Mouse (Mus musculus) forebrain, embryonic 14.5 days (tissue): ENCODE data around the gene Fads6. TPM values are rescaled to one million over a fixed set of nuclear protein-coding genes. Genes with fewer than 3 reads are reported as not detected.

Experiments
- ATAC-seq: fragments of 200-750 bp; cut with Nextera tagmentation; 2 replicates; pipeline ENCODE4 v1.8.0; 2017; ENCODE audit warnings: mild to moderate bottlenecking, moderate library complexity
- DNase-seq: peaks from one replicate; pipeline ENCODE4 v3.0.0-alpha.2; 2015; ENCODE audit warnings: low spot score
- H3K27ac ChIP-seq: fragments of 300-500 bp; sonication (generic); 2 replicates; pipeline ENCODE4 v1.5.1; 2014; ENCODE audit warnings: low read depth, mild to moderate bottlenecking, control low read depth, low read length, moderate library complexity
- H3K27me3 ChIP-seq: fragments of 300-500 bp; sonication (generic); replicated peaks from 2 replicates; pipeline ENCODE4 v1.6.1; 2014; ENCODE audit warnings: low read length, control low read depth, mixed read lengths; ENCODE audit not compliant: control insufficient read depth, insufficient read depth
- H3K36me3 ChIP-seq: fragments of 300-500 bp; sonication (generic); 2 replicates; pipeline ENCODE4 v1.6.1; 2014; ENCODE audit warnings: low read length, control low read depth; ENCODE audit not compliant: control insufficient read depth, insufficient read depth
- H3K4me1 ChIP-seq: fragments of 300-500 bp; sonication (generic); 2 replicates; pipeline ENCODE4 v1.6.1; 2014; ENCODE audit warnings: antibody characterized with exemption, low read length, control low read depth; ENCODE audit not compliant: control insufficient read depth, insufficient read depth
- H3K4me2 ChIP-seq: fragments of 300-500 bp; sonication (generic); 2 replicates; pipeline ENCODE4 v1.6.1; 2014; ENCODE audit warnings: mild to moderate bottlenecking, control low read depth, low read length
- H3K4me3 ChIP-seq: fragments of 300-500 bp; sonication (generic); 2 replicates; pipeline ENCODE4 v1.5.1; 2014; ENCODE audit warnings: low read depth, low read length, control low read depth
- H3K9ac ChIP-seq: fragments of 300-500 bp; sonication (generic); 2 replicates; pipeline ENCODE4 v1.6.1; 2014; ENCODE audit warnings: mild to moderate bottlenecking, low read length, control low read depth, moderate library complexity
- H3K9me3 ChIP-seq: fragments of 300-500 bp; sonication (generic); replicated peaks from 2 replicates; pipeline ENCODE4 v1.6.1; 2016; ENCODE audit warnings: low read length, control low read depth, mixed read lengths; ENCODE audit not compliant: control insufficient read depth
- WGBS: fragments of 180-500 bp; shearing (Covaris S2); extraction: QIAGEN DNeasy Blood & Tissue Kit; methylation state at CpG from one replicate; pipeline ENCODE4 v1.1.7; 2014; 5-methylcytosine and 5-hydroxymethylcytosine counted together
- polyA plus RNA-seq: library from polyadenylated mRNA; unstranded; fragments of >200 nt; fragmentation: Nextera tagmentation; extraction: Ambion mirVana; gene quantifications from 2 replicates; pipeline ENCODE4 v1.2.1, GENCODE M21; 2014

Gene Fads6
- polyA plus RNA-seq, 1 experiment from 2014 or later, result 0.24 TPM

- H3K9me3 ChIP-seq, result no peaks in the 10 kb centered on the region
- no peak for ATAC-seq
- 71% methylated on average over 14 of the region's 14 CpGs for WGBS
These were observed 4.7 kb downstream of the Fads6 start for GRCm38 (mm10) chr11:115292631-115293375.

GRCm38 (mm10) chr11:115291503-115291902 lies 6.0 kb downstream of the Fads6 start:
- Histone ChIP-seq H3K9ac (no peak overlapping the region), H3K36me3 (no peaks in the 10 kb centered on the region), H3K4me1 (no peaks in the 10 kb centered on the region), H3K4me2 (no peak overlapping the region), H3K4me3 (no peak overlapping the region), H3K27ac (no peak overlapping the region), H3K27me3 (no peaks in the 10 kb centered on the region), H3K9me3 (no peaks in the 10 kb centered on the region)
- DNase-seq, result no peak
- no peak for ATAC-seq
- 86% methylated on average over 10 of the region's 10 CpGs for WGBS

More at GRCm38 (mm10) chr11:115292631-115293375, 4.7 kb downstream of the Fads6 start:
- Histone ChIP-seq H3K27ac (no peak overlapping the region), H3K4me1 (peaks cover 5% of the 10 kb centered on the region; the same call in 1 of the 2 replicates), H3K9ac (no peak overlapping the region), H3K4me2 (no peak overlapping the region), H3K36me3 (no peaks in the 10 kb centered on the region), H3K27me3 (no peaks in the 10 kb centered on the region), H3K4me3 (no peak overlapping the region)
- no peak for DNase-seq

- WGBS, result 79% methylated on average over 6 of the region's 6 CpGs
- H3K36me3 ChIP-seq, result no peaks in the 10 kb centered on the region
- DNase-seq (peak; percentile 44), ATAC-seq (no peak)
- no peaks in the 10 kb centered on the region for H3K27me3 ChIP-seq
- H3K4me1 ChIP-seq, result no peaks in the 10 kb centered on the region
- H3K9me3 ChIP-seq, result no peaks in the 10 kb centered on the region
- H3K4me3 ChIP-seq, result no peak overlapping the region
- no peak overlapping the region for H3K4me2 ChIP-seq
- no peak overlapping the region for H3K27ac ChIP-seq
- no peak overlapping the region for H3K9ac ChIP-seq
These were observed 6.5 kb downstream of the Fads6 start for GRCm38 (mm10) chr11:115290919-115291318.

GRCm38 (mm10) chr11:115290314-115290713 lies 7.1 kb downstream of the Fads6 start:
- Histone ChIP-seq H3K9ac (no peak overlapping the region), H3K27ac (no peak overlapping the region), H3K4me3 (no peak overlapping the region), H3K4me2 (no peak overlapping the region), H3K36me3 (no peaks in the 10 kb centered on the region), H3K9me3 (no peaks in the 10 kb centered on the region), H3K4me1 (no peaks in the 10 kb centered on the region), H3K27me3 (no peaks in the 10 kb centered on the region)
- DNase-seq (no peak), ATAC-seq (no peak)
- 91% methylated on average over 1 of the region's 1 CpGs for WGBS

GRCm38 (mm10) chr11:115289885-115290284 lies 7.6 kb downstream of the Fads6 start:
- Histone ChIP-seq H3K9me3 (no peaks in the 10 kb centered on the region), H3K9ac (no peak overlapping the region), H3K4me1 (no peaks in the 10 kb centered on the region), H3K4me3 (no peak overlapping the region), H3K4me2 (no peak overlapping the region), H3K36me3 (no peaks in the 10 kb centered on the region), H3K27me3 (no peaks in the 10 kb centered on the region), H3K27ac (no peak overlapping the region)
- ATAC-seq (no peak), DNase-seq (no peak)
- WGBS, result 81% methylated on average over 8 of the region's 8 CpGs

GRCm38 (mm10) chr11:115288305-115288704 lies 9.2 kb downstream of the Fads6 start:
- H3K9ac ChIP-seq, result no peak overlapping the region
- no peaks in the 10 kb centered on the region for H3K9me3 ChIP-seq
- no peaks in the 10 kb centered on the region for H3K27me3 ChIP-seq
- H3K27ac ChIP-seq, result no peak overlapping the region
- H3K4me3 ChIP-seq, result no peak overlapping the region
- DNase-seq (no peak), ATAC-seq (no peak)
- WGBS, result 84% methylated on average over 2 of the region's 2 CpGs
- no peak overlapping the region for H3K4me2 ChIP-seq
- H3K4me1 ChIP-seq, result no peaks in the 10 kb centered on the region
- H3K36me3 ChIP-seq, result no peaks in the 10 kb centered on the region

GRCm38 (mm10) chr11:115287386-115287785 lies 10.1 kb downstream of the Fads6 start:
- Histone ChIP-seq H3K27me3 (no peaks in the 10 kb centered on the region), H3K27ac (no peak overlapping the region), H3K4me3 (no peak overlapping the region), H3K4me2 (no peak overlapping the region), H3K9ac (no peak overlapping the region), H3K9me3 (no peaks in the 10 kb centered on the region), H3K36me3 (no peaks in the 10 kb centered on the region), H3K4me1 (no peaks in the 10 kb centered on the region)
- ATAC-seq (peak; percentile 29; the same call in 1 of the 2 replicates), DNase-seq (peak; percentile 30)
- WGBS, result 75% methylated on average over 5 of the region's 5 CpGs

GRCm38 (mm10) chr11:115286201-115286993 lies 11.1 kb downstream of the Fads6 start:
- peak; percentile 37 for ATAC-seq
- WGBS, result 80% methylated on average over 19 of the region's 19 CpGs
- H3K36me3 ChIP-seq, result no peaks in the 10 kb centered on the region
- DNase-seq, result peak; percentile 32
- H3K9me3 ChIP-seq, result no peaks in the 10 kb centered on the region
- no peaks in the 10 kb centered on the region for H3K4me1 ChIP-seq
- H3K4me3 ChIP-seq, result no peak overlapping the region
- H3K27me3 ChIP-seq, result no peaks in the 10 kb centered on the region
- H3K27ac ChIP-seq, result no peak overlapping the region
- no peak overlapping the region for H3K4me2 ChIP-seq
- H3K9ac ChIP-seq, result no peak overlapping the region

- Histone ChIP-seq H3K9me3 (no peaks in the 10 kb centered on the region), H3K4me2 (no peak overlapping the region), H3K27me3 (no peaks in the 10 kb centered on the region), H3K27ac (no peak overlapping the region), H3K36me3 (no peaks in the 10 kb centered on the region), H3K4me3 (no peak overlapping the region), H3K9ac (no peak overlapping the region), H3K4me1 (no peaks in the 10 kb centered on the region)
- DNase-seq, result no peak
- ATAC-seq, result no peak
- WGBS, result 71% methylated on average over 4 of the region's 4 CpGs
These were observed 12.2 kb downstream of the Fads6 start for GRCm38 (mm10) chr11:115285282-115285681.
